Mouse (Mus musculus): ENCODE data around the gene 4930519P11Rik.

The 4930519P11Rik gene

GRCm38 (mm10) chr2:154613118-154614115, at the start of gene 4930519P11Rik, which contains the start of gene Zfp341:
4930519P11Rik (minus strand) TSS chr2:154613437.
Zfp341 (plus strand) TSS chr2:154613297.
- peak; percentile 89 for DNase-seq

GRCm38 (mm10) chr2:154659531-154660074, 46.4 kb upstream of the 4930519P11Rik start:
- no peak for DNase-seq

GRCm38 (mm10) chr2:154659070-154659469, 45.8 kb upstream of the 4930519P11Rik start:
- DNase-seq: no peak

- no peak for DNase-seq
Measured at GRCm38 (mm10) chr2:154657486-154658237, 44.4 kb upstream of the 4930519P11Rik start.

GRCm38 (mm10) chr2:154656710-154657485, 43.7 kb upstream of the 4930519P11Rik start:
- peak; percentile 97 for DNase-seq

GRCm38 (mm10) chr2:154655878-154656414, 42.7 kb upstream of the 4930519P11Rik start:
- DNase-seq: no peak

- DNase-seq: no peak
Measured at GRCm38 (mm10) chr2:154654976-154655375, 41.7 kb upstream of the 4930519P11Rik start.

- no peak for DNase-seq
Measured at GRCm38 (mm10) chr2:154651363-154651762, 38.1 kb upstream of the 4930519P11Rik start, which contains the start of gene Chmp4b. Chmp4b (plus strand) TSS chr2:154651705.

- no peak for DNase-seq
Measured at GRCm38 (mm10) chr2:154650404-154650803, 37.2 kb upstream of the 4930519P11Rik start.

- no peak for DNase-seq
Measured at GRCm38 (mm10) chr2:154648086-154648485, 34.8 kb upstream of the 4930519P11Rik start.

- DNase-seq: peak; percentile 52
Measured at GRCm38 (mm10) chr2:154646634-154647033, 33.4 kb upstream of the 4930519P11Rik start.

- no peak for DNase-seq
Measured at GRCm38 (mm10) chr2:154642712-154643385, 29.6 kb upstream of the 4930519P11Rik start.

GRCm38 (mm10) chr2:154642005-154642459, 28.8 kb upstream of the 4930519P11Rik start:
- no peak for DNase-seq

GRCm38 (mm10) chr2:154641176-154641575, 27.9 kb upstream of the 4930519P11Rik start:
- no peak for DNase-seq

GRCm38 (mm10) chr2:154639115-154639514, 25.9 kb upstream of the 4930519P11Rik start:
- DNase-seq: no peak

GRCm38 (mm10) chr2:154638521-154638920, 25.3 kb upstream of the 4930519P11Rik start:
- no peak for DNase-seq

GRCm38 (mm10) chr2:154635826-154636225, 22.6 kb upstream of the 4930519P11Rik start:
- DNase-seq: no peak

- DNase-seq: no peak
Measured at GRCm38 (mm10) chr2:154633876-154634644, 20.8 kb upstream of the 4930519P11Rik start.

- DNase-seq: no peak
Measured at GRCm38 (mm10) chr2:154633039-154633742, 20.0 kb upstream of the 4930519P11Rik start.

Measured in right cerebral cortex, postnatal 14 days (tissue).